Mouse (Mus musculus): ENCODE measurements around the gene Arpc5.

- TF ChIP-seq GATA1 (IDR thresholded peaks at IDR 0.05; ENCODE audit: borderline replicate concordance, low read length) (no peak), TAL1 (conservative IDR thresholded peaks at IDR 0.05; ENCODE audit: low read depth, low read length) (no peak), CTCF (IDR thresholded peaks at IDR 0.05; ENCODE audit: low read depth, low read length) (no peak)
These were observed 48.9 kb downstream of the Arpc5 start for GRCm38 (mm10) chr1:152815265-152815701.
